Mouse (Mus musculus): ENCODE measurements around the gene Abi3bp. TPM values are rescaled to one million over a fixed set of nuclear protein-coding genes. Genes with fewer than 3 reads are reported as not detected.

The Abi3bp gene
- total RNA-seq (2014; fragmentation: Nextera tagmentation) (not detected in 2 replicates), total RNA-seq (2017) (not detected in 2 replicates)

GRCm38 (mm10) chr16:56477677-56478574, at the start of gene Abi3bp:
TSS of gene Abi3bp (plus strand) at chr16:56477878.
- ATAC-seq (replicated peaks; ENCODE audit: poor library complexity, severe bottlenecking): no peak

- no peak for ATAC-seq (replicated peaks; ENCODE audit: poor library complexity, severe bottlenecking)
Measured at GRCm38 (mm10) chr16:56435293-56436185, 42.1 kb upstream of the Abi3bp start.

- 0 out of 2 replicates have a peak, but pooled peaks have one; percentile 22 for ATAC-seq (replicated peaks; ENCODE audit: poor library complexity, severe bottlenecking)
Measured at GRCm38 (mm10) chr16:56440243-56440642, 37.4 kb upstream of the Abi3bp start.

- no peak for ATAC-seq (replicated peaks; ENCODE audit: poor library complexity, severe bottlenecking)
Measured at GRCm38 (mm10) chr16:56441113-56441512, 36.6 kb upstream of the Abi3bp start.

- no peak for ATAC-seq (replicated peaks; ENCODE audit: poor library complexity, severe bottlenecking)
Measured at GRCm38 (mm10) chr16:56441658-56442344, 35.9 kb upstream of the Abi3bp start.

- no peak for ATAC-seq (replicated peaks; ENCODE audit: poor library complexity, severe bottlenecking)
Measured at GRCm38 (mm10) chr16:56451482-56451881, 26.2 kb upstream of the Abi3bp start.

- ATAC-seq (replicated peaks; ENCODE audit: poor library complexity, severe bottlenecking): no peak
Measured at GRCm38 (mm10) chr16:56451923-56452322, 25.8 kb upstream of the Abi3bp start.

GRCm38 (mm10) chr16:56458052-56458754, 19.5 kb upstream of the Abi3bp start:
- no peak for ATAC-seq (replicated peaks; ENCODE audit: poor library complexity, severe bottlenecking)

- no peak for ATAC-seq (replicated peaks; ENCODE audit: poor library complexity, severe bottlenecking)
Measured at GRCm38 (mm10) chr16:56473160-56473559, 4.5 kb upstream of the Abi3bp start.

- ATAC-seq (replicated peaks; ENCODE audit: poor library complexity, severe bottlenecking): no peak
Measured at GRCm38 (mm10) chr16:56475676-56476075, 2.0 kb upstream of the Abi3bp start.

GRCm38 (mm10) chr16:56478575-56479191, 1.0 kb downstream of the Abi3bp start:
- no peak for ATAC-seq (replicated peaks; ENCODE audit: poor library complexity, severe bottlenecking)

- no peak for ATAC-seq (replicated peaks; ENCODE audit: poor library complexity, severe bottlenecking)
Measured at GRCm38 (mm10) chr16:56483466-56483865, 5.8 kb downstream of the Abi3bp start.

GRCm38 (mm10) chr16:56486461-56486860, 8.8 kb downstream of the Abi3bp start:
- no peak for ATAC-seq (replicated peaks; ENCODE audit: poor library complexity, severe bottlenecking)

- ATAC-seq (replicated peaks; ENCODE audit: poor library complexity, severe bottlenecking): no peak
Measured at GRCm38 (mm10) chr16:56490861-56491260, 13.2 kb downstream of the Abi3bp start.

- ATAC-seq (replicated peaks; ENCODE audit: poor library complexity, severe bottlenecking): no peak
Measured at GRCm38 (mm10) chr16:56495266-56495665, 17.6 kb downstream of the Abi3bp start.

- no peak for ATAC-seq (replicated peaks; ENCODE audit: poor library complexity, severe bottlenecking)
Measured at GRCm38 (mm10) chr16:56496743-56497142, 19.1 kb downstream of the Abi3bp start.

GRCm38 (mm10) chr16:56498680-56499079, 21.0 kb downstream of the Abi3bp start:
- no peak for ATAC-seq (replicated peaks; ENCODE audit: poor library complexity, severe bottlenecking)

GRCm38 (mm10) chr16:56500441-56500840, 22.8 kb downstream of the Abi3bp start:
- no peak for ATAC-seq (replicated peaks; ENCODE audit: poor library complexity, severe bottlenecking)

GRCm38 (mm10) chr16:56501101-56501500, 23.4 kb downstream of the Abi3bp start:
- ATAC-seq (replicated peaks; ENCODE audit: poor library complexity, severe bottlenecking): no peak
